Mouse (Mus musculus) forebrain, embryonic 14.5 days (tissue): ENCODE measurements at regions not wholly inside any gene's neighbourhood (a gene's known extent, or its start where the extent isn't known, plus 50 kb on each side); places are given as distances from the start of the nearest gene placed in this dataset.

ENCODE experiments used
- ATAC-seq: fragments of 200-750 bp; cut with Nextera tagmentation; 2 replicates; pipeline ENCODE4 v1.8.0; 2017; ENCODE audit warnings: mild to moderate bottlenecking, moderate library complexity
- DNase-seq: peaks from one replicate; pipeline ENCODE4 v3.0.0-alpha.2; 2015; ENCODE audit warnings: low spot score
- H3K27ac ChIP-seq: fragments of 300-500 bp; sonication (generic); 2 replicates; pipeline ENCODE4 v1.5.1; 2014; ENCODE audit warnings: low read depth, mild to moderate bottlenecking, control low read depth, low read length, moderate library complexity
- H3K27me3 ChIP-seq: fragments of 300-500 bp; sonication (generic); replicated peaks from 2 replicates; pipeline ENCODE4 v1.6.1; 2014; ENCODE audit warnings: low read length, control low read depth, mixed read lengths; ENCODE audit not compliant: control insufficient read depth, insufficient read depth
- H3K36me3 ChIP-seq: fragments of 300-500 bp; sonication (generic); 2 replicates; pipeline ENCODE4 v1.6.1; 2014; ENCODE audit warnings: low read length, control low read depth; ENCODE audit not compliant: control insufficient read depth, insufficient read depth
- H3K4me1 ChIP-seq: fragments of 300-500 bp; sonication (generic); 2 replicates; pipeline ENCODE4 v1.6.1; 2014; ENCODE audit warnings: antibody characterized with exemption, low read length, control low read depth; ENCODE audit not compliant: control insufficient read depth, insufficient read depth
- H3K4me2 ChIP-seq: fragments of 300-500 bp; sonication (generic); 2 replicates; pipeline ENCODE4 v1.6.1; 2014; ENCODE audit warnings: mild to moderate bottlenecking, control low read depth, low read length
- H3K4me3 ChIP-seq: fragments of 300-500 bp; sonication (generic); 2 replicates; pipeline ENCODE4 v1.5.1; 2014; ENCODE audit warnings: low read depth, low read length, control low read depth
- H3K9ac ChIP-seq: fragments of 300-500 bp; sonication (generic); 2 replicates; pipeline ENCODE4 v1.6.1; 2014; ENCODE audit warnings: mild to moderate bottlenecking, low read length, control low read depth, moderate library complexity
- H3K9me3 ChIP-seq: fragments of 300-500 bp; sonication (generic); replicated peaks from 2 replicates; pipeline ENCODE4 v1.6.1; 2016; ENCODE audit warnings: low read length, control low read depth, mixed read lengths; ENCODE audit not compliant: control insufficient read depth
- WGBS: fragments of 180-500 bp; shearing (Covaris S2); extraction: QIAGEN DNeasy Blood & Tissue Kit; methylation state at CpG from one replicate; pipeline ENCODE4 v1.1.7; 2014; 5-methylcytosine and 5-hydroxymethylcytosine counted together

GRCm38 (mm10) chr19:49563612-49564256 is 1114.7 kb downstream of the Sorcs1 start:
- Histone ChIP-seq H3K9me3 (no peaks in the 10 kb centered on the region), H3K4me1 (no peaks in the 10 kb centered on the region), H3K27ac (no peak overlapping the region), H3K27me3 (no peaks in the 10 kb centered on the region), H3K4me3 (no peak overlapping the region), H3K36me3 (no peaks in the 10 kb centered on the region), H3K9ac (no peak overlapping the region), H3K4me2 (no peak overlapping the region)
- no peak for DNase-seq
- no peak for ATAC-seq
- WGBS, result 66% methylated on average over 3 of the region's 3 CpGs

GRCm38 (mm10) chr19:49539445-49540407 is 1138.7 kb downstream of the Sorcs1 start:
- Histone ChIP-seq H3K9ac (no peak overlapping the region), H3K27ac (no peak overlapping the region), H3K4me1 (no peaks in the 10 kb centered on the region), H3K9me3 (no peaks in the 10 kb centered on the region), H3K4me2 (no peak overlapping the region), H3K4me3 (no peak overlapping the region), H3K27me3 (no peaks in the 10 kb centered on the region), H3K36me3 (no peaks in the 10 kb centered on the region)
- WGBS, result 43% methylated on average over 13 of the region's 13 CpGs
- DNase-seq (peak; percentile 80), ATAC-seq (peak; percentile 82)
